Mouse (Mus musculus): Measurements from ENCODE around the gene Dpf2.

- TF ChIP-seq POLR2A (IDR thresholded peaks at IDR 0.05; ENCODE audit: extremely low read depth, insufficient read depth, low read length) (no peak), CTCF (IDR thresholded peaks at IDR 0.05; ENCODE audit: low read depth, low read length) (no peak)
Observed at GRCm38 (mm10) chr19:5955704-5956670, 43.2 kb upstream of the Dpf2 start.
